Mouse (Mus musculus) gastrocnemius, adult 2 months (tissue): Measurements from ENCODE around the gene Cd81. TPM values are rescaled to one million over a fixed set of nuclear protein-coding genes. Genes with fewer than 3 reads are reported as not detected.

Experiments
- DNase-seq: peaks from one replicate; pipeline ENCODE4 v3.0.0; 2022
- H3K27ac ChIP-seq: fragments of 200-600 bp; 2 replicates; pipeline ENCODE4 v1.8.1; 2022; ENCODE audit warnings: mild to moderate bottlenecking
- H3K4me3 ChIP-seq: fragments of 200-600 bp; 2 replicates; pipeline ENCODE4 v1.8.1; 2022; ENCODE audit warnings: mild to moderate bottlenecking, moderate library complexity
- CTCF ChIP-seq: fragments of 200-600 bp; IDR thresholded peaks from 2 replicates; pipeline ENCODE4 v1.8.1; 2022; ENCODE audit warnings: antibody characterized with exemption, mild to moderate bottlenecking, moderate library complexity
- intact Hi-C: fragments of 180-260 bp; cut with DNase I; formaldehyde crosslinking; loops from one replicate; pipeline ENCODE4 v1.15.1; 2025
- total RNA-seq, 2 experiments: library from RNA; stranded (reverse); gene quantifications; 2 replicates each; pipeline ENCODE4 v1.2.3; 2021

The Cd81 gene
- total RNA-seq, 2 experiments from 2014 or later, result 100 to 129 TPM

GRCm38 (mm10) chr7:143068882-143069591 lies 16.5 kb downstream of the Cd81 start, which contains the start of gene Tssc4:
Gene Tssc4, plus strand, starts transcription at chr7:143069249.
- intact Hi-C loops, result loop anchor here (2.0 kb wide), 1 partner anchor 16 kb away; the partner anchor contains the start of gene Cd81
- TF ChIP-seq CTCF, result no peak
- DNase-seq, result peak; percentile 98

GRCm38 (mm10) chr7:143069751-143070400 lies 17.3 kb downstream of the Cd81 start:
- no peak for DNase-seq
- H3K4me3 ChIP-seq, result peak overlapping the region; percentile 83
- TF ChIP-seq CTCF, result no peak
- intact Hi-C loops, result loop anchor here (2.0 kb wide), 1 partner anchor 17 kb away; the partner anchor contains the start of gene Cd81
- peak overlapping the region; percentile 92 for H3K27ac ChIP-seq

More at GRCm38 (mm10) chr7:143068882-143069591, 16.5 kb downstream of the Cd81 start, which contains the start of gene Tssc4:
- H3K4me3 ChIP-seq, result peak within 1 kb of the TSS; percentile 83
- H3K27ac ChIP-seq, result peak within 1 kb of the TSS; percentile 92

- intact Hi-C loops, result no loop called here
- no peak for DNase-seq
- H3K4me3 ChIP-seq, result peak overlapping the region; percentile 83
- peak overlapping the region; percentile 92; the same call in 1 of the 2 replicates for H3K27ac ChIP-seq
- TF ChIP-seq CTCF, result no peak
Observed at GRCm38 (mm10) chr7:143070506-143071070, 18.0 kb downstream of the Cd81 start.

- H3K27ac ChIP-seq, result no peak overlapping the region
- intact Hi-C loops, result no loop called here
- no peak overlapping the region for H3K4me3 ChIP-seq
- DNase-seq, result no peak
- TF ChIP-seq CTCF, result no peak
Observed at GRCm38 (mm10) chr7:143072605-143073004, 20.1 kb downstream of the Cd81 start.

- peak; percentile 64 for TF ChIP-seq CTCF
- no peak for DNase-seq
- H3K4me3 ChIP-seq, result no peak overlapping the region
- intact Hi-C loops, result no loop called here
- H3K27ac ChIP-seq, result no peak overlapping the region
Observed at GRCm38 (mm10) chr7:143073086-143073485, 20.5 kb downstream of the Cd81 start.

GRCm38 (mm10) chr7:143075394-143075793 lies 22.9 kb downstream of the Cd81 start:
- no peak for TF ChIP-seq CTCF
- intact Hi-C loops, result no loop called here
- DNase-seq, result no peak
- Histone ChIP-seq H3K4me3 (no peak overlapping the region), H3K27ac (no peak overlapping the region)

- no peak for TF ChIP-seq CTCF
- no peak for DNase-seq
- intact Hi-C loops, result no loop called here
- H3K27ac ChIP-seq, result no peak overlapping the region
- H3K4me3 ChIP-seq, result no peak overlapping the region
Observed at GRCm38 (mm10) chr7:143077351-143077750, 24.8 kb downstream of the Cd81 start.

GRCm38 (mm10) chr7:143082024-143082423 lies 29.5 kb downstream of the Cd81 start:
- Histone ChIP-seq H3K4me3 (no peak overlapping the region), H3K27ac (no peak overlapping the region)
- intact Hi-C loops, result no loop called here
- TF ChIP-seq CTCF, result no peak
- no peak for DNase-seq

- intact Hi-C loops, result no loop called here
- Histone ChIP-seq H3K4me3 (no peak overlapping the region), H3K27ac (no peak overlapping the region)
- TF ChIP-seq CTCF, result no peak
- no peak for DNase-seq
Observed at GRCm38 (mm10) chr7:143083708-143084107, 31.2 kb downstream of the Cd81 start.

- peak; percentile 92 for TF ChIP-seq CTCF
- no peak overlapping the region for H3K4me3 ChIP-seq
- DNase-seq, result peak; percentile 82
- H3K27ac ChIP-seq, result no peak overlapping the region
- intact Hi-C loops, result loop anchor here (1.0 kb wide), 1 partner anchor 78 kb away; no protein-coding TSS in a partner anchor
Observed at GRCm38 (mm10) chr7:143086366-143086765, 33.8 kb downstream of the Cd81 start.

GRCm38 (mm10) chr7:143087070-143087579 lies 34.6 kb downstream of the Cd81 start:
- peak; percentile 60 for DNase-seq
- intact Hi-C loops, result loop anchor here (1.0 kb wide), 1 partner anchor 193 kb away; no protein-coding TSS in a partner anchor
- TF ChIP-seq CTCF, result peak; percentile 60
- Histone ChIP-seq H3K27ac (no peak overlapping the region), H3K4me3 (no peak overlapping the region)

- no peak for DNase-seq
- no peak overlapping the region for H3K27ac ChIP-seq
- no peak overlapping the region for H3K4me3 ChIP-seq
- TF ChIP-seq CTCF, result no peak
- intact Hi-C loops, result loop anchor here (1.0 to 5.0 kb wide), 2 partner anchors 44 to 373 kb away; no protein-coding TSS in a partner anchor
Observed at GRCm38 (mm10) chr7:143093847-143094246, 41.3 kb downstream of the Cd81 start.
